Mouse (Mus musculus): ENCODE measurements around the gene C130074G19Rik. TPM values are rescaled to one million over a fixed set of nuclear protein-coding genes. Genes with fewer than 3 reads are reported as not detected.

Gene C130074G19Rik
- not detected in 2 replicates for total RNA-seq (2012; rRNA removed)
- not detected for polyA plus RNA-seq (2012; ENCODE audit: insufficient read depth in 1 of 2, insufficient read length in 2 of 2, low read depth in 1 of 2, low replicate concordance in 2 of 2, missing spikeins in 1 of 2)

- no peaks in the 10 kb centered on the region; a peak in 1 of 4 replicates for H3K27me3 ChIP-seq (ENCODE audit: control insufficient read depth in 1 of 2, insufficient read depth in 2 of 2, low read length in 2 of 2)
- no peak within 1 kb of the TSS for H3K4me3 ChIP-seq (ENCODE audit: control insufficient read depth in 1 of 2, insufficient read depth in 1 of 2, low read depth in 2 of 2, low read length in 2 of 2)
- H3K9ac ChIP-seq (ENCODE audit: control insufficient read depth, low read depth, low read length, poor library complexity, severe bottlenecking), result no peak within 1 kb of the TSS
- no peaks in the 10 kb centered on the region for H3K36me3 ChIP-seq (ENCODE audit: control insufficient read depth in 1 of 2, insufficient read depth in 2 of 2, low read length in 2 of 2)
- TF ChIP-seq KAT2A (conservative IDR thresholded peaks at IDR 0.05; ENCODE audit: low read depth, low read length), result no peak
- TF ChIP-seq JUND (IDR thresholded peaks at IDR 0.05; ENCODE audit: low read depth, low read length), result no peak
- TF ChIP-seq BHLHE40 (IDR thresholded peaks at IDR 0.05; ENCODE audit: borderline replicate concordance, low read depth, low read length), result no peak
- TF ChIP-seq MAFK (IDR thresholded peaks at IDR 0.05; ENCODE audit: borderline replicate concordance, low read depth, low read length), result no peak
- TF ChIP-seq UBTF (IDR thresholded peaks at IDR 0.05; ENCODE audit: borderline replicate concordance, insufficient read depth, low read depth, low read length), result no peak
- TF ChIP-seq GABPA (IDR thresholded peaks at IDR 0.05; ENCODE audit: low read depth, low read length), result no peak
- no peak for TF ChIP-seq SMC3 (IDR thresholded peaks at IDR 0.05; ENCODE audit: low read depth, low read length)
- no peak for TF ChIP-seq TBP (IDR thresholded peaks at IDR 0.05; ENCODE audit: low read depth, low read length)
- TF ChIP-seq ZKSCAN1 (IDR thresholded peaks at IDR 0.05; ENCODE audit: low read depth, low read length), result no peak
- TF ChIP-seq NRF1 (IDR thresholded peaks at IDR 0.05; ENCODE audit: insufficient read depth, low read depth, low read length, poor library complexity, severe bottlenecking), result no peak
- TF ChIP-seq CTCF (IDR thresholded peaks at IDR 0.05 in 2 of 3, conservative IDR thresholded peaks at IDR 0.05 in 1 of 3; ENCODE audit: control insufficient read depth in 1 of 3, insufficient read depth in 1 of 3, low read depth in 2 of 3, low read length in 3 of 3, poor library complexity in 1 of 3, severe bottlenecking in 1 of 3), result no peak
- no peak for TF ChIP-seq POLR2A (IDR thresholded peaks at IDR 0.05; ENCODE audit: control insufficient read depth in 1 of 2, insufficient read depth in 1 of 2, low read depth in 1 of 2, low read length in 2 of 2, poor library complexity in 1 of 2)
- TF ChIP-seq HCFC1 (IDR thresholded peaks at IDR 0.05; ENCODE audit: low read depth, low read length), result no peak
- no peak for TF ChIP-seq ETS1 (IDR thresholded peaks at IDR 0.05; ENCODE audit: low read depth, low read length)
- no peak for TF ChIP-seq EP300 (IDR thresholded peaks at IDR 0.05; ENCODE audit: low read depth in 1 of 2, low read length in 2 of 2)
- TF ChIP-seq CHD1 (IDR thresholded peaks at IDR 0.05; ENCODE audit: low read depth, low read length), result no peak
- no peak for TF ChIP-seq GATA1 (IDR thresholded peaks at IDR 0.05; ENCODE audit: low read depth, low read length)
- TF ChIP-seq ZC3H11A (IDR thresholded peaks at IDR 0.05; ENCODE audit: low read depth, low read length), result no peak
- no peak for DNase-seq (ENCODE audit: low read depth, low spot score)
- H3K27ac ChIP-seq (ENCODE audit: control insufficient read depth, low read depth, low read length), result no peak within 1 kb of the TSS
- no peaks in the 10 kb centered on the region for H3K9me3 ChIP-seq (replicated peaks; ENCODE audit: insufficient read depth, low read length)
- no peaks in the 10 kb centered on the region for H3K79me2 ChIP-seq (ENCODE audit: control insufficient read depth, insufficient read depth, low read length, poor library complexity)
- H3K4me1 ChIP-seq (ENCODE audit: control insufficient read depth in 1 of 2, insufficient read depth in 2 of 2, low read length in 2 of 2), result no peaks in the 10 kb centered on the region
Observed at GRCm38 (mm10) chr1:184882281-184883268, at the start of gene C130074G19Rik. Gene C130074G19Rik (minus strand): TSS chr1:184883218.

- no peak overlapping the region for H3K4me3 ChIP-seq (ENCODE audit: control insufficient read depth in 1 of 2, insufficient read depth in 1 of 2, low read depth in 2 of 2, low read length in 2 of 2)
- H3K9ac ChIP-seq (ENCODE audit: control insufficient read depth, low read depth, low read length, poor library complexity, severe bottlenecking), result no peak overlapping the region
- H3K4me1 ChIP-seq (ENCODE audit: control insufficient read depth in 1 of 2, insufficient read depth in 2 of 2, low read length in 2 of 2), result peaks cover 17 to 18% of the 10 kb centered on the region in 2 experiments
- TF ChIP-seq TBP (IDR thresholded peaks at IDR 0.05; ENCODE audit: low read depth, low read length) (no peak), MAFK (IDR thresholded peaks at IDR 0.05; ENCODE audit: borderline replicate concordance, low read depth, low read length) (no peak), JUND (IDR thresholded peaks at IDR 0.05; ENCODE audit: low read depth, low read length) (no peak), MAZ (IDR thresholded peaks at IDR 0.05; ENCODE audit: low read depth, low read length) (no peak), ZNF384 (IDR thresholded peaks at IDR 0.05; ENCODE audit: low read depth, low read length) (no peak), ZMIZ1 (IDR thresholded peaks at IDR 0.05; ENCODE audit: low read depth, low read length) (no peak), RAD21 (IDR thresholded peaks at IDR 0.05; ENCODE audit: low read depth, low read length) (no peak), USF1 (IDR thresholded peaks at IDR 0.05; ENCODE audit: low read depth, low read length) (no peak), BHLHE40 (IDR thresholded peaks at IDR 0.05; ENCODE audit: borderline replicate concordance, low read depth, low read length) (no peak), TCF12 (IDR thresholded peaks at IDR 0.05; ENCODE audit: low read depth, low read length) (no peak), ELF1 (IDR thresholded peaks at IDR 0.05; ENCODE audit: low read depth, low read length) (no peak), NRF1 (IDR thresholded peaks at IDR 0.05; ENCODE audit: insufficient read depth, low read depth, low read length, poor library complexity, severe bottlenecking) (no peak), POLR2AphosphoS2 (IDR thresholded peaks at IDR 0.05; ENCODE audit: low read length) (no peak), MXI1 (IDR thresholded peaks at IDR 0.05; ENCODE audit: low read depth, low read length) (no peak), SIN3A (IDR thresholded peaks at IDR 0.05; ENCODE audit: low read length) (no peak)
- no peaks in the 10 kb centered on the region for H3K27me3 ChIP-seq (ENCODE audit: control insufficient read depth in 1 of 2, insufficient read depth in 2 of 2, low read length in 2 of 2)
- DNase-seq (ENCODE audit: low read depth, low spot score), result no peak
- no peak overlapping the region for H3K27ac ChIP-seq (ENCODE audit: control insufficient read depth, low read depth, low read length)
- no peaks in the 10 kb centered on the region for H3K9me3 ChIP-seq (replicated peaks; ENCODE audit: insufficient read depth, low read length)
- H3K36me3 ChIP-seq (ENCODE audit: control insufficient read depth in 1 of 2, insufficient read depth in 2 of 2, low read length in 2 of 2), result peaks cover 0 to 29% of the 10 kb centered on the region in 2 experiments; a peak in 2 of 4 replicates
- no peaks in the 10 kb centered on the region for H3K79me2 ChIP-seq (ENCODE audit: control insufficient read depth, insufficient read depth, low read length, poor library complexity)
Observed at GRCm38 (mm10) chr1:184931097-184931496, 48.1 kb upstream of the C130074G19Rik start.

All from MEL (cell line).